Mouse (Mus musculus): ENCODE measurements around the gene Psmd9. TPM values are rescaled to one million over a fixed set of nuclear protein-coding genes. Genes with fewer than 3 reads are reported as not detected.

Gene Psmd9
- polyA plus RNA-seq, 1 experiment from 2014 or later: 103 TPM

DNA sequence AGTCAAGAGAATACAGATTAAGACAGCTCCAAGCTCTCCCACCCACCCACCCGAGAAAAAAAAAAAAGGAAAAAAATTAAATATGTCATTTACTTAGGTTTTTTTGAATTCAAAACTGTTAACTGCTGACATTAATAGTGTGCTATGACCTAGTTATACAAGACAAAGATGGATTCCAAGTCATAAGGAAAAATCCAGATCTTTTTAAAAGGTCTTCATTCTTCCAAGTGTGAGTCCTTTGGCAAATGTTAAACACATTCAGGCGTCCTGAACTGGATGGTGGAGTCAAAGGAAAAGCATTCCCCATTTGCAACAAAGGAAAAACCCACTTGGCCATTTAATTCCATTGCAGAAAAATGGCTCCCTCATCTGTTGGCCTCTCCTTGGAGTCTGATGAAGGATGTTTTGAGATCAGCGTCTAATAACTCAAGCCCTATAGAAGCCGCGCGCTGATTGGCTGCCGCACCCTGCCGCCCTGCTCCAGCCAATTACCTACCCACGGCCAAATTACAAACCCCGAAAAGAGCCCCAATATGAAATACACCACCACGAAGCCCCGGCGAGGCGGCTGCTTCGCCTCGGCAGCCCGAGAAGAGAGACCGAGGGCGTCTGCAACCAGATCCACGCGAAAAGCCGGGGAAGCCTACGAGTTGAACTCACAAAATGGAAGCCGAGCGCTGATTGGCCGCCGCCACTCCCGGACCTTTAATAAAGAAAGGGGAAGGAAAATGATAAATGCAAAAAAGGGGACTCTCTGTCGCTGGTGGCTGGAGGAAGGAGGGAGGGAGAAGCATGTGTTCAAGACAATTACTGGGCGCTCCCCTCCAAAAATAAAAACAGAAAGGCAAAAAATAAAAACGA, 28.3 kb upstream of the Psmd9 start:
- no peaks in the 10 kb centered on the region for H3K9me3 ChIP-seq (ENCODE audit: control insufficient read depth, low read length)
- peaks cover 53% of the 10 kb centered on the region for H3K4me1 ChIP-seq (replicated peaks; ENCODE audit: control insufficient read depth, insufficient read depth, low read length)
- peak overlapping the region; percentile 100 for H3K4me2 ChIP-seq
- under 1% methylated on average over 31 of the region's 31 CpGs for WGBS
- H3K36me3 ChIP-seq (ENCODE audit: control insufficient read depth, insufficient read depth, low read length): no peaks in the 10 kb centered on the region
- peak overlapping the region; percentile 100 for H3K27ac ChIP-seq (ENCODE audit: low read depth, low read length)
- no peaks in the 10 kb centered on the region for H3K27me3 ChIP-seq (replicated peaks; ENCODE audit: control insufficient read depth, insufficient read depth, low read length)
- H3K4me3 ChIP-seq (ENCODE audit: low read depth, low read length): peak overlapping the region; percentile 97
- DNase-seq (ENCODE audit: low spot score): peak; percentile 91
- H3K9ac ChIP-seq (ENCODE audit: low read depth, low read length): peak overlapping the region; percentile 98
- ATAC-seq (replicated peaks; ENCODE audit: low FRiP score): peak; percentile 44

DNA sequence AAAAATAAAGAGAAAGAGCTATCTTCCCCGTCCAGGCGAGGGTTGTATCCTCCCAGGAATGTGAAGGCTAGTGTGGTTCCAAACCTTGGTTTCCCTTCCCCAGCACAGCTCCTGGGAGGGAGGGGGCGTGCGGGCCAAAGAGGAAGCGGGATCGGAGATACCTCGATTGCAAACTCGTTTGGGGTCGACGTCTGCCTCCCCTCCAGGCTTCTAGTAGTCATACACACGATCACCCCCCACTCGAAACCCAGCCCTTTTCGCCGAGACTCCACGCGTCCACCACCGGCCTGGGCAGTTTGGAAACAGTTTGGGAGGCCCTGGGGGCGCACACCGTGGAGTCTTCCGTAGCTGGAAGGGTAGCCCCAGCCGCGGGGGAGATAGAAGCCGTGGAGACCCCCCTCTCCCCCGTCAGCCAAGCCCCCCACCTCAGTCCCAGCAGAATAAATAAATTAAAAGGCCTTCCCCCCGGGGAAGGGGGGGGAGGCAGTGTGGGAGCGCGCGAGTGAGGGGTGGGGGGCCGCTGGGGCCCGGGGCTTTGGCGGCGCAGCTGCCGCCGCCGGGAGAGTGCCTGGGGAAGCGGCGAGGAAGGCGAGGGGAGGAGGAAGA, 27.6 kb upstream of the Psmd9 start:
- H3K4me1 ChIP-seq (replicated peaks; ENCODE audit: control insufficient read depth, insufficient read depth, low read length): peaks cover 49% of the 10 kb centered on the region
- H3K9ac ChIP-seq (ENCODE audit: low read depth, low read length): peak overlapping the region; percentile 98
- H3K36me3 ChIP-seq (ENCODE audit: control insufficient read depth, insufficient read depth, low read length): peaks cover 4% of the 10 kb centered on the region
- H3K9me3 ChIP-seq (ENCODE audit: control insufficient read depth, low read length): no peaks in the 10 kb centered on the region
- peak overlapping the region; percentile 100 for H3K4me2 ChIP-seq
- H3K27ac ChIP-seq (ENCODE audit: low read depth, low read length): peak overlapping the region; percentile 100
- DNase-seq (ENCODE audit: low spot score): peak; percentile 82
- H3K27me3 ChIP-seq (replicated peaks; ENCODE audit: control insufficient read depth, insufficient read depth, low read length): no peaks in the 10 kb centered on the region
- no peak for ATAC-seq (replicated peaks; ENCODE audit: low FRiP score)
- under 1% methylated on average over 35 of the region's 38 CpGs for WGBS
- peak overlapping the region; percentile 97 for H3K4me3 ChIP-seq (ENCODE audit: low read depth, low read length)

DNA sequence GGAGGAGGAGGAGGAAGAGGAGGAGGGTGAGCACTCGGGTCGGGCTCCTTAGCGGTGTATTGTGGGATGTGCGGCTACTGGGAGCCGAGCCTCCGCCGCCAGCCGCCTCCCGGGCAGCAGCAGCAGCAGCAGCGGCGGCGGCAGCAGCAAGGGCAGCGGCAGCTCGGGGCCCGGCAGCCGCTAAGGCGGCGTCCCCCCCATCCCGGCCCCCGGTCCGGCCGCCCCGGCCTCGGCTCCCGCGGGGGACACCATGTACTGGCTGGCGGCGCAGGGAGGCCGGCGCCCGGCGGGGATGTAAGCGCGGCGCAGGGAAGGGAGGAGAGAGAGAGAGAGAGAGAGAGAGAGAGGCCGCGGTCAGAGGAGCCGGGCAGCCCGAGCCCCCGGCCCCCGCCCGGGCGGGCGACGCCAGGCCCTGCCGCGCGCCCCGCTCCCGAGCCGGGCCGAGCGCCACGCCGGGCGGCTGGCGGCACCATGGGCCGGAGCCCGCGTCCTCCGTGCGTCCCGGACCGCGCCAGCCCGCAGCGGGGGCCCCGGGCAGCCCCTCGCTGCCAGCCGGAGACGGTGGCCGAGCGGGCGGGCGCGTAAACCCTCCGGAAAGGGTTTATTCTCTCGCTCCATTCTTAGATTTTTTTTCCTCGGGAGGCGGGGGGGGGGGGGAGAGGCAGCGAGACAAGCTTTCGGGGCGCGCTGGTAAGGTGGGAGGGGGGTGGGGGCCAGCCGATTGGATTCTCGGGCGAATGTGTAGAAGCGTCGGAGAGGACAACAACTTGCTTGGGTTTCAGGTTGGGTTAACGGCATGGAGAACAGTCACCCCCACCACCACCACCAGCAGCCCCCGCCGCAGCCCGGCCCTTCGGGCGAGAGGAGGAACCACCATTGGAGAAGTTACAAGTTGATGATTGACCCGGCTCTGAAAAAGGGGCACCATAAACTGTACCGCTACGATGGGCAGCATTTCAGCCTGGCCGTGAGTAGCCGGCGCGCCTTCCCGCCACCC, 26.8 kb upstream of the Psmd9 start, which contains the start of gene Setd1b:
Setd1b (plus strand) TSS at position 33 of the 997 bp plus-strand sequence.
- peak within 1 kb of the TSS; percentile 100 for H3K27ac ChIP-seq (ENCODE audit: low read depth, low read length)
- H3K4me2 ChIP-seq: peak within 1 kb of the TSS; percentile 100
- peak within 1 kb of the TSS; percentile 97 for H3K4me3 ChIP-seq (ENCODE audit: low read depth, low read length)
- peak; percentile 30; the same call in 1 of the 2 replicates for ATAC-seq (replicated peaks; ENCODE audit: low FRiP score)
- peaks cover 41% of the 10 kb centered on the region for H3K4me1 ChIP-seq (replicated peaks; ENCODE audit: control insufficient read depth, insufficient read depth, low read length)
- H3K27me3 ChIP-seq (replicated peaks; ENCODE audit: control insufficient read depth, insufficient read depth, low read length): no peaks in the 10 kb centered on the region
- H3K9me3 ChIP-seq (ENCODE audit: control insufficient read depth, low read length): no peaks in the 10 kb centered on the region
- under 1% methylated on average over 80 of the region's 103 CpGs for WGBS
- peak; percentile 73 for DNase-seq (ENCODE audit: low spot score)
- peaks cover 6% of the 10 kb centered on the region for H3K36me3 ChIP-seq (ENCODE audit: control insufficient read depth, insufficient read depth, low read length)
- peak within 1 kb of the TSS; percentile 98 for H3K9ac ChIP-seq (ENCODE audit: low read depth, low read length)

DNA sequence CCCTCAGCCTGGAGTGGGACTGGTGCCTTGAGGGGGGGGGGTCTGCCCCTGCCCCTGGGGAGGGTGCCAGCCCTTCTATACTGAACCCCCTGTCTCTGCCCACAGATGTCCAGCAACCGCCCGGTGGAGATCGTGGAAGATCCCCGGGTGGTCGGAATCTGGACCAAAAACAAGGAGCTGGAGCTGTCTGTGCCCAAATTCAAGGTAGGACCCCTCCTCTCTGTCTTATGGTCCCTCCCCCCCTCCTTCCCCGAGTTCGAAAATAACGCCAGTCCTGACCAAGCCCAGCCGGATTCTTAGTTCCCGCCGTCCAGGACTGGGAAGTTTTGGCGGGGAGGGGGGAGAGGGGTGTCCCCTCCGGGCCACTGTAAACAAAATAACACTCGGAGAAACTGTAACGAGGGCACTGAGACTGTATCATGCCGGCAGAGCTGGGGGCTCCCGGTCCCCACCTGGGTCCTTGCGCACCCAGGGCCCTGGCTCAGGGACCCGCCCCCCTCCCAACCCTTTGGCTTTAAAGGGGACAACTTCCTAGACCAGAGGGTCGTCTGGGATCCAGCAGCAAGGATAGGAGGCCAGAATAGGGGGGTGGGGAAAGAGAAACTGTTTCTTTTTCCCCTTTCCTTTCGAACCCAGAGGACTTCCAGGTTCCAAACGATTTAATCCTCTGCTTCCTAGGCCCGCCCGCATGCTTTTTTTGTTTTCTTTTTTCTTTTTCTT, 25.8 kb upstream of the Psmd9 start:
- 3% methylated on average over 24 of the region's 24 CpGs for WGBS
- H3K27me3 ChIP-seq (replicated peaks; ENCODE audit: control insufficient read depth, insufficient read depth, low read length): no peaks in the 10 kb centered on the region
- no peaks in the 10 kb centered on the region for H3K9me3 ChIP-seq (ENCODE audit: control insufficient read depth, low read length)
- H3K27ac ChIP-seq (ENCODE audit: low read depth, low read length): peak overlapping the region; percentile 100
- peaks cover 37% of the 10 kb centered on the region for H3K4me1 ChIP-seq (replicated peaks; ENCODE audit: control insufficient read depth, insufficient read depth, low read length)
- peak overlapping the region; percentile 97 for H3K4me3 ChIP-seq (ENCODE audit: low read depth, low read length)
- H3K4me2 ChIP-seq: peak overlapping the region; percentile 100
- H3K36me3 ChIP-seq (ENCODE audit: control insufficient read depth, insufficient read depth, low read length): peaks cover 16% of the 10 kb centered on the region
- DNase-seq (ENCODE audit: low spot score) (peak; percentile 58), ATAC-seq (replicated peaks; ENCODE audit: low FRiP score) (no peak)
- peak overlapping the region; percentile 98 for H3K9ac ChIP-seq (ENCODE audit: low read depth, low read length)

DNA sequence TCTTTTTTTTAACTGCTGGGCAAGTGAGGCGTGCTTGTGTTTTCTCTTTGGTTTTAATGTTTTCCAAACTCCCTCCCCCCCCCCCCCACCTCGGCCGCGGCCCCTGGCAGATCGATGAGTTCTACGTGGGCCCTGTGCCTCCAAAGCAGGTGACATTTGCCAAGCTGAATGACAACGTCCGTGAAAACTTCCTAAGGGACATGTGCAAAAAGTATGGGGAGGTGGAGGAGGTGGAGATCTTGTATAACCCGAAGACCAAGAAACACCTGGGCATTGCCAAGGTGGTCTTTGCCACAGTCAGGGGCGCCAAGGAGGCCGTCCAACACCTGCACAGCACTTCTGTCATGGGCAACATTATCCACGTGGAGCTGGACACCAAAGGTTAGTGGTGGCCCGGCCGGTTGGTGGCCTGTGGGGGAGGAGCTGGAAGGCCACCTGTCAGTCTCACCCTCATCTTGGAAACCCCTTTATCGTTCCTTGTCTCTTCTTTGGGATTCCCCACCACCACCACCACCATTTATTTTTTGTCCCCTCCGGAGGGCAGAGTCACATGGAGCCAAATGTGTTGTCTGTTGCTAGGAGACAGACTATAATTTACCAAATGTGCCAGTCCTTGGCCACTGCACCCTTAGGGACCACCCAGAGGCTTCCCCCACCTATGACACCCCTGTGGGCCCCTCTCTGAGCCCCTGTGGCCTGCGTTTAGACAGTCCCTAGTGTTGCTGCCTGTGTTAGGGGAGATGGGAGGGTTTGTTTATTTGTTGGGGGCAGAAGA, 25.1 kb upstream of the Psmd9 start:
- WGBS: 13% methylated on average over 17 of the region's 17 CpGs
- peaks cover 22% of the 10 kb centered on the region for H3K36me3 ChIP-seq (ENCODE audit: control insufficient read depth, insufficient read depth, low read length)
- peaks cover 41% of the 10 kb centered on the region for H3K4me1 ChIP-seq (replicated peaks; ENCODE audit: control insufficient read depth, insufficient read depth, low read length)

DNA sequence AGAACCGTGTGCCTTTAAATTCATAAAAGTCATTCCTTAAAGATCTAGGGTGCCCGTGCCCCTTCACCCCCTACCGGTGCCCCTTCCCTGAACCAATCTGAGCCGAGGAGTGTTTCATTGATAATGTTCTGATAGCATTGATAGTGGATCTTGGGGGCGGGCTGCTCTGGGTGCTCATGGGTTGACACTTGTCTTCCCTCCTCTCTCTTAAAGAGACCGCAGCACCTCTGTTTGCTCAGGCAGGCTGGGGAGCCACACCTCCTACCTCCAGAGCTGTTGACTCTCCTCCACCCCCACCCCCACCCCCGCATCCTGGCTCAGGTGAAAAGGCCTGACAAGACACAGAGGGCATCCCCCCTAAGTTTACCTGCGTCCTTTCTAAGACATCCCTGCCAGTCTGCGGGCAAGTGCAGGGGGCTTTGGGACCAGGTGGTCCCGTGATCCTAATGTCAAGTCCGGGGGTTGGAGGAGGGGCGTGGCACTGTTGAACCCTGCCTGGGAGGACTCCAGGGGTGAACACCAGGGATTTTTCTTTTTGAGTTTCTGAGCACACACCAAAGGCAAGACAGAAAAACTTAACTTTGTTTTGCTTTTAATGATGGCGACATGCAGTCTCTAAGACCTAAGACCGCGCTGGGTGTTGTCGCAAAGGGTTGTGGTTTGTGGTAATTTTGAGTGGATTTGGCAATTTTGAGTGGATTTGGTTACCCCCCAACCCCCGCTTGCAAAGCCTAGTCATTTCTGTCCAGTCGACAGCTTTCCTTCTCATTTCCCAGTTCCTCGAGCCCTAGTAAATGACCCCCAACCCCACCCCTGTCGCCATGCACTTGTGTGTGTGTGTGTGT, 24.2 kb upstream of the Psmd9 start:
- 42% methylated on average over 20 of the region's 20 CpGs for WGBS
- DNase-seq (ENCODE audit: low spot score): no peak
- peaks cover 25% of the 10 kb centered on the region for H3K36me3 ChIP-seq (ENCODE audit: control insufficient read depth, insufficient read depth, low read length)

More for the DNA sequence above, 25.1 kb upstream of the Psmd9 start:
- ATAC-seq (replicated peaks; ENCODE audit: low FRiP score) (no peak), DNase-seq (ENCODE audit: low spot score) (no peak)
- H3K4me3 ChIP-seq (ENCODE audit: low read depth, low read length): peak overlapping the region; percentile 97
- no peaks in the 10 kb centered on the region for H3K9me3 ChIP-seq (ENCODE audit: control insufficient read depth, low read length)
- peak overlapping the region; percentile 100 for H3K4me2 ChIP-seq
- no peaks in the 10 kb centered on the region for H3K27me3 ChIP-seq (replicated peaks; ENCODE audit: control insufficient read depth, insufficient read depth, low read length)
- H3K9ac ChIP-seq (ENCODE audit: low read depth, low read length): peak overlapping the region; percentile 98
- peak overlapping the region; percentile 20; the same call in 1 of the 2 replicates for H3K27ac ChIP-seq (ENCODE audit: low read depth, low read length)

DNA sequence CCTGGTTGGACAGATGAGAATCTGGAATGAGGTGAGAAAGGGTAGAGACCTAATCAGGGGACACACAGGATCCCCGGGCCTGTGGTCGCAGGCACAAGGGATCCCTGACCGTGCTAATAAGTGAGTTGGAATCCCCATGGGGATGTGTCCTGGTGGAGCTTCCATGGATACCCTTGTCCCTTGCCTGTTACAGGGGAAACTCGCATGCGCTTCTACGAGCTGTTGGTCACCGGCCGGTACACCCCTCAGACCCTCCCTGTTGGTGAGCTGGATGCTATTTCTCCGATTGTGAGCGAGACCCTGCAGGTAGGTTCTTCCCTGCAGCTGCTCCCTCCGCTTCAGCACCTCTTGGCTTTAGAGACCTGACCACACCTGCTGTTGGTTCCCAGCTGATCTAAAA, 22.9 kb upstream of the Psmd9 start:
- H3K4me3 ChIP-seq (ENCODE audit: low read depth, low read length): no peak overlapping the region
- 93% methylated on average over 11 of the region's 11 CpGs for whole genome bisulfite sequencing
- H3K4me1 ChIP-seq (replicated peaks; ENCODE audit: control insufficient read depth, insufficient read depth, low read length): peaks cover 59% of the 10 kb centered on the region
- peaks cover 25% of the 10 kb centered on the region for H3K36me3 ChIP-seq (ENCODE audit: control insufficient read depth, insufficient read depth, low read length)
- H3K9me3 ChIP-seq (ENCODE audit: control insufficient read depth, low read length): no peaks in the 10 kb centered on the region
- no peaks in the 10 kb centered on the region for H3K27me3 ChIP-seq (replicated peaks; ENCODE audit: control insufficient read depth, insufficient read depth, low read length)
- ATAC-seq (replicated peaks; ENCODE audit: low FRiP score): no peak
- no peak overlapping the region for H3K9ac ChIP-seq (ENCODE audit: low read depth, low read length)
- DNase-seq (ENCODE audit: low spot score): no peak
- H3K27ac ChIP-seq (ENCODE audit: low read depth, low read length): no peak overlapping the region
- no peak overlapping the region; the same call in 1 of the 2 replicates for H3K4me2 ChIP-seq

More for the DNA sequence above, 24.2 kb upstream of the Psmd9 start:
- Histone ChIP-seq H3K9me3 (ENCODE audit: control insufficient read depth, low read length) (no peaks in the 10 kb centered on the region), H3K9ac (ENCODE audit: low read depth, low read length) (peak overlapping the region; percentile 98), H3K27me3 (replicated peaks; ENCODE audit: control insufficient read depth, insufficient read depth, low read length) (no peaks in the 10 kb centered on the region), H3K27ac (ENCODE audit: low read depth, low read length) (peak overlapping the region; percentile 20; the same call in 1 of the 2 replicates), H3K4me2 (peak overlapping the region; percentile 100), H3K4me3 (ENCODE audit: low read depth, low read length) (peak overlapping the region; percentile 97), H3K4me1 (replicated peaks; ENCODE audit: control insufficient read depth, insufficient read depth, low read length) (peaks cover 45% of the 10 kb centered on the region)
- ATAC-seq (replicated peaks; ENCODE audit: low FRiP score): no peak
